Mouse (Mus musculus) left cerebral cortex, postnatal 14 days (tissue): ENCODE measurements around the gene Gfer. TPM values are rescaled to one million over a fixed set of nuclear protein-coding genes. Genes with fewer than 3 reads are reported as not detected.

Source experiments
- DNase-seq, 2 experiments: peaks; one replicate each; pipeline ENCODE4 v3.0.0; 2021 to 2022; ENCODE audit warnings: low spot score in 2 of 2, mixed read lengths in 1 of 2
- intact Hi-C: fragments of 180-260 bp; cut with DNase I; formaldehyde crosslinking; loops from one replicate; pipeline ENCODE4 v1.15.1; 2025
- long read RNA-seq, 2 experiments: library from polyadenylated mRNA; stranded (forward); transcript quantifications; one replicate each; pipeline ENCODE4 v2.0.0; 2021
- total RNA-seq, 2 experiments: library from RNA; stranded (reverse); gene quantifications; 2 replicates each; pipeline ENCODE4 v1.2.3; 2021

Gfer gene
- total RNA-seq: 10 to 100 TPM; 19.0 to 19.1 TPM
- long read RNA-seq, experiment 1, transcript Gfer-201 (3 exons, 1,776 nt): major isoform, 12 of 19 reads
- long read RNA-seq, experiment 1, partial matches to known transcripts: 0 of 19 reads
- long read RNA-seq, experiment 1, other reads (novel, unspliced or antisense): 1 of 19 reads
- long read RNA-seq, experiment 2, transcript Gfer-201 (3 exons, 1,776 nt): major isoform, 9 of 15 reads
- long read RNA-seq, experiment 2, partial matches to known transcripts: 1 of 15 reads
- long read RNA-seq, experiment 2, other reads (novel, unspliced or antisense): 2 of 15 reads

GRCm38 (mm10) chr17:24696011-24696697 lies at the start of gene Gfer, which contains the start of gene Noxo1:
Gene Gfer, minus strand, starts transcription at chr17:24696156.
Gene Noxo1, plus strand, starts transcription at chr17:24696234.
- intact Hi-C loops: no loop called here
- peak; percentile 59 to 85 for DNase-seq

- intact Hi-C loops: loop anchor here (2.0 kb wide), 1 partner anchor 74 kb away; no protein-coding TSS in a partner anchor
- DNase-seq: no peak
These were observed 48.4 kb upstream of the Gfer start for GRCm38 (mm10) chr17:24744381-24744780.

DNA sequence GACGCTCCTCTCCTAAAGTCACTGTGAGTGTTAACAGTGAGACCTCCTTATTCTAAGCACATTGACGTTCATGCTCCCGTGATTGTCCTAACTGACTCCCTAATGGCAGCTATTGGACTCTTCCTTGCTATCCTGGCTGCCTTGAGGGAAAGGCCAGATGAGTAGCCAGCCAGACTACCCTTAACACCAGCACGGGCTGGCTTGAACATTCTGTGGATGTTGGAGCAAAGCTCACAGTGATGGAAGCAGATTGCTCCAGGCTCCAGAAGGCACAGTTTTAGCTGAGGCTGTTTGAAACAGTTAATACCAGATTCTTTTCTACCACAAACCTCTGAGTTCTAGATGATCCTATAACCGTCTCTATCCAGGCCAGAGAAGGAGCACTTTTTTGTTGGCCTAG lies 47.9 kb upstream of the Gfer start:
- intact Hi-C loops: loop anchor here (2.0 kb wide), 1 partner anchor 75 kb away; no protein-coding TSS in a partner anchor

DNA sequence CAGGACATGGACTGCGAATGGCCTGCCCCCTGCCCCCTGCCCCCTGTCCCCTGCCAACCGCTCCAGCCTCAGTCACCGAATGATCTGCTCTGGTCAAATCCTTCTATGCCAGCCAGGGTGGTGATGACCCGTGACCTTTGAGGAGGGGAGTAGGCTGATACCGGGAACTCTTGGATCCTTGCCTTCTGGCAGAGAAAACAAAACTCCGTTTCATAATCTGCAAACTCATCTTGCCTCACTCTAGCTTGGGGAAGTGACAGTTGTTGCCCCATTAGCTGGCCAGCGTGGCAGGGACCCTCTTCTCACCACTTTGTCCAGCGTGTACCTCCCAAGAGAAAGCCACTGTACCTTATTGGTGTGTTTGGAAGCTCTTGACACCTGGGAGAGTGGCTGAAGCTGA lies 46.4 kb upstream of the Gfer start:
- no peak for DNase-seq
- intact Hi-C loops: no loop called here

More for the DNA sequence above, 47.9 kb upstream of the Gfer start:
- no peak for DNase-seq

DNA sequence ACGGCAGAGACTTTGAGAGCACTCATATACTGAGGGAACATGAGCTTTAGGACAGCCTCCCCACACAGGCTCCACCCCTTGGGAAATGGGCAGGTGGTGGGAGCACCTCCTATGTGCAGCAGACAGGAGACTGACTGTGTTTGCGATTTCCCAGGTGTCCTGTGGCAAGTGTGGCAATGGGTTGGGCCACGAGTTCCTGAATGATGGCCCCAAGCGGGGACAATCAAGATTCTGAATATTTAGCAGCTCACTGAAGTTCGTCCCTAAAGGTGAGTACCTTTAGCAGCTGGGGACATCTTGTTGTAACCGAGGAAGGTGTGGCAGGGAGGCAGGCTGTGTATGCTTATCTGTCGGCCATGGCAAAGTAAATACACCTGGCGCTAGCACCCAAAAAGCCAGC lies 44.0 kb upstream of the Gfer start:
- DNase-seq: no peak
- intact Hi-C loops: no loop called here

DNA sequence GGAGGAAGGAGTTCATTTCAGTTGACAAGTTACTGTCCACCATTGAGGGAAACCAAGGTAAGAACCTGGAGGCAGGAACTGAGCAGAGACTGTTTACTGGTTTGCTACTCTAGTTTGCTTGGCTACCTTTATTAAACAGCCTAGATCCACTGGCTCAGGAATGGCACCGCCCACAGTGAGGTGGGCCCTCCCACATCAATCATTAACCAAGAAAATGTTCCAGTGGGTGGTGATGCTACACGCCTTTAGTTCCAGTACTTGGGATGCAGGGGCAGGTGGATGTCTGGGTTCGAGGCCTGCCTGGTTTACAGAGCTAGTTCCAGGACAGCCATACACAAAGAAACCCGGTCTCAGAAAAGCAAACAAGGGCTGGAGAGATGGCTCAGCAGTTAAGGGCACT lies 42.3 kb upstream of the Gfer start:
- DNase-seq: no peak
- intact Hi-C loops: no loop called here

GRCm38 (mm10) chr17:24737135-24737810 lies 41.3 kb upstream of the Gfer start:
- intact Hi-C loops: no loop called here
- no peak for DNase-seq

DNA sequence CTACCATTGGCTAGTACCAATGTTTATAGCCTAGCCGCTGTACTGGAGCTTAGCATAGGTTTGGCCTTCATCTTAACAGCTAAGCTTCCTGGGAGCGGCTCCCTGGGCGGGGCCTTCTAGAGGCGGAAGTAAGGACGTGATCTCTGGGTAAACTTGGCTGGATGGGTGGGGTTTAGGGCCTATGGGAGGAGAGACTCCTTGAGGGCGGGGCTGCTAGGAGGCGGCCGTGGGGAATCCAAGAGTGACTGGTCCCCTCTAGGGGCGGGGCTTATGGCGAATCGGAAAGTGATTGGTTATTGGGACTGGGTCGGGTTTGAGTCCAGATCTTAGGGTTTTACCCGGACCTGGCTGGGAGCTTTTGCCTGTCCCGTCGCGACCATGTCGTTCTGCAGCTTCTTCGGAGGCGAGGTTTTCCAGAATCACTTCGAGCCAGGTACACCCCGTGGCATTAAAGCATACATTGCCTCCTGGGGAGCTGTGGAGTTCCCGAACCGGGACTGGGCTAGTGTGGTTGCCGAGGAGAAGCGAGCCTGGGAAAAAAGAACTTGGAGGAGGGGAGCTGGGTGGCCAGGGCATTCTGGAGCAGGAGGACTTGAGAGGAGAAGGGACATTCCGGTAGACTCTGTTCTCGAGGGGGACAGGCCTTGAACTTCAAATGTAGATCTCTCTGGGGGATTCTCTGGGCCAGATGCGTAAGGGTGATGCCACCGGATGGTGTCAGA lies 40.5 kb upstream of the Gfer start, which contains the start of gene Msrb1:
Gene Msrb1 (plus strand): TSS at position 313 of the 722 bp plus-strand sequence.
- peak; percentile 89 to 92 for DNase-seq
- intact Hi-C loops: no loop called here

DNA sequence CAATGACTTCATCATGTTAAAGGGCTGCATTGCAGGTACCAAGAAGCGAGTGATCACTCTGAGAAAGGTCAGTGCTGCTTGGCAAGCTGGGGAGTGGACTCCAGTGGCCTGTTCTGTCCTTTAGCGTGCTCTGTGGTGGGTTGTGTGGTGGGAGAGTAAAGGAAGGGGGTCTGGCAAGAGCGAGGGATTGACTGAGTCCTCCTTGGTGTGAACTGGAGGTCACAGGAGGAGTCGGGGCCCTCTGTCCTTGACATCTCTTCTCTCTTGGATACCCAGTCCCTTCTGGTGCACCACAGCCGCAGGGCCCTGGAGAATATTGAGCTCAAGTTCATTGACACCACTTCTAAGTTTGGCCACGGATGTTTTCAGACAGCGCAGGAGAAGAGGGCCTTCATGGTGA lies 39.5 kb upstream of the Gfer start:
- no peak for DNase-seq
- intact Hi-C loops: no loop called here

- no peak for DNase-seq
- intact Hi-C loops: no loop called here
These were observed 38.6 kb upstream of the Gfer start for GRCm38 (mm10) chr17:24734513-24734912.

DNA sequence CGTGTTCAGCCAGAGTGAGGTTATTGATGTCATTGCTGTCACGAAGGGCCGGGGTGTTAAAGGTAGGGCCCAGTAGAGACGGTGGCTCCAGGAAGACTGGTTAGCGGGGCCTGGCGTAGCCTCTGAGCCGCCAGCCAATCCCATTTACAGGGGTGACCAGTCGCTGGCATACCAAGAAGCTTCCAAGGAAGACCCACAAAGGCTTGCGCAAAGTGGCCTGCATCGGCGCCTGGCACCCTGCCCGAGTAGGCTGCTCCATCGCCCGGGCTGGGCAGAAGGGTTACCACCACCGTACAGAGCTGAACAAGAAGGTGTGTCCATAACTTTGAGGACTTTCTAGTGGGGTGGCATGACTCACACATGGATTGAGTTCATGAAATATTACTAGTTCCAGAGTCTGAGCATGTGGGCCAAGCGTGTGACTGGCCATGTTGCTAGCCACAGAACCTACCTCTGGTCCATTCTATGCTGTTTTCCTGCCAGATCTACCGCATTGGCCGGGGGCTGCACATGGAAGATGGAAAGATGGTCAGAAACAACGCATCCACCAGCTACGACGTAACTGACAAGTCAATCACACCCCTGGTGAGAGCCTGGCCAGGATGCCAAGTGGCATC lies 37.6 kb upstream of the Gfer start:
- intact Hi-C loops: no loop called here

DNA sequence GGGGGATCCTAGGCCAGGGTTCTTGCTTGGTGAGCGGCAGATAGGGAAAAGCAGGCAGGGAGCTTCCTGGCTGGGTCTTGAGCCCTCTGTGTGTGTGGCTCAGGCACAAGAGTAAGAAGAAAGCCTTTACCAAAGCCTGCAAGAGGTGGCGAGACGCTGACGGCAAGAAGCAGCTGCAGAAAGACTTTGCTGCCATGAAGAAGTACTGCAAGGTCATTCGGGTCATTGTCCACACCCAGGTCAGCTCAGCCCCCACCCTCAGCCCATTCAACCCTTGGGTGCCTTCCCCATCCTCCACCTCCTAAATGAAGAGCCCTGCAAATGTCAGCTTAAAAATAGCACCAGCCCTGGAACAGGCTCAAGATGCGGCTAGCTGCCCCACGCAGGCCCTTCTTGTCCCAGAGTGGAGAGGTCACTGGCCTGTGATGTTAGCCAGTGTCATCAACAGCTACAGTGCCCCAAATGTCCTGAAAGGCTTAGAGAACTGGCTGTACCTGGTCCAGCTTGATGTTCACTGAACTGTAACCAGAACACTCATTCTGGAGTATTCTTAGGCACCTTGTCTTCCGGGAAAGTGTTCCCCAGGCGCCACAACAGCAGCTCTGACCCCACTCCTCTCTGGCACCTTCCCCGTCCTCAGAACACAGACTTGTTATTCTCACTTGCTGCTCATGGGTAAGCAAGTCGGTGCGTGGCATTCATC lies 36.4 kb upstream of the Gfer start:
- intact Hi-C loops: no loop called here
- DNase-seq: no peak

More for the DNA sequence above, 37.6 kb upstream of the Gfer start:
- no peak for DNase-seq

- intact Hi-C loops: no loop called here
- DNase-seq: no peak
These were observed 34.8 kb upstream of the Gfer start for GRCm38 (mm10) chr17:24730787-24731186.

GRCm38 (mm10) chr17:24729067-24729466 lies 33.1 kb upstream of the Gfer start:
- intact Hi-C loops: no loop called here
- DNase-seq: no peak

DNA sequence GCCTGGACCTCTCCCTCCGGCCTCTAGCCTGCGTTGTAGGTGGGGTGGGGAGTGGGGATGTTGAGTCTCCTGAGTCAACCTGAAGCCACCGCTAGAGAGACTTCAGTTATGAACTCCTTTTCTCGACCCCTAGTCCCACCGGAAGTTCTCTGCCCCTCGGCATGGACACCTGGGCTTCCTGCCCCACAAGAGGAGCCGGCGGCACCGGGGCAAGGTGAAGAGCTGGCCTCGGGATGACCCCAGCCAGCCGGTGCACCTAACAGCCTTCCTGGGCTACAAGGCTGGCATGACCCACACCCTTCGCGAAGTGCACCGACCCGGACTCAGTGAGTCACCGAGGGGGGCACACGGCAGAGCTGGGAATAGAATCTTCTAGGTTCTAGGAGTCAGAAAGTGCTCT lies 32.2 kb upstream of the Gfer start:
- DNase-seq: no peak
- intact Hi-C loops: no loop called here

DNA sequence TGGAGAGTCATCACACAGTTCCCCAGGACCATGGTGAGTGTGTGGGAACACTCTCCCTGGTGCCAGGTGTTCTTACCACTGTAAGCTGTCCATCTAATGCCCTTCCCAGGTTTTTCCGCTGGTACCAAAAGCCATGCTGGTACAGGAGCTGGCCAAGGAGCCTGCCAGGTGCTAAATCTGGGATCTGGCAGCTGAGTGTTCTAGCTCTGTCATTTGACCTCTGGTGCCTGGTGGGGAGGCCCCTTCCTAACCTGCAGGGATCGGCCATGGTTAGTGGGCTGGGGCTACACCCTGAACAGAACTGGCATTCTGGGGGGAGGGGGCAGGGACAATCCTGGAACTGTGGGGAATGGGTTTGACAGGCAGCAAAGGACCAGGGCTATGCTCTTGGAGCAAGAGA lies 31.7 kb upstream of the Gfer start, which contains the start of gene Rpl3l:
Gene Rpl3l (plus strand): TSS at position 203 of the 400 bp plus-strand sequence.
- DNase-seq: no peak
- intact Hi-C loops: no loop called here

- DNase-seq: no peak
- intact Hi-C loops: no loop called here
These were observed 29.9 kb upstream of the Gfer start for GRCm38 (mm10) chr17:24725637-24726390.

- DNase-seq: peak; percentile 97 to 98
- intact Hi-C loops: no loop called here
These were observed 28.2 kb upstream of the Gfer start, which contains the start of gene Ndufb10 for GRCm38 (mm10) chr17:24724184-24724583. Gene Ndufb10, minus strand, starts transcription at chr17:24724478.
